Mouse (Mus musculus): Measurements from ENCODE around the gene Folr1.

GRCm38 (mm10) chr7:101837154-101837605 lies 33.4 kb downstream of the Folr1 start:
- TF ChIP-seq CTCF (IDR thresholded peaks at IDR 0.05; ENCODE audit: control insufficient read depth, insufficient read depth, insufficient read length) (no peak), CEBPB (IDR thresholded peaks at IDR 0.05; ENCODE audit: low read depth) (no peak), USF1 (IDR thresholded peaks at IDR 0.05; ENCODE audit: low read depth) (no peak)
